Mouse (Mus musculus): ENCODE measurements at regions not wholly inside any gene's neighbourhood (a gene's known extent, or its start where the extent isn't known, plus 50 kb on each side); places are given as distances from the start of the nearest gene placed in this dataset.

DNA sequence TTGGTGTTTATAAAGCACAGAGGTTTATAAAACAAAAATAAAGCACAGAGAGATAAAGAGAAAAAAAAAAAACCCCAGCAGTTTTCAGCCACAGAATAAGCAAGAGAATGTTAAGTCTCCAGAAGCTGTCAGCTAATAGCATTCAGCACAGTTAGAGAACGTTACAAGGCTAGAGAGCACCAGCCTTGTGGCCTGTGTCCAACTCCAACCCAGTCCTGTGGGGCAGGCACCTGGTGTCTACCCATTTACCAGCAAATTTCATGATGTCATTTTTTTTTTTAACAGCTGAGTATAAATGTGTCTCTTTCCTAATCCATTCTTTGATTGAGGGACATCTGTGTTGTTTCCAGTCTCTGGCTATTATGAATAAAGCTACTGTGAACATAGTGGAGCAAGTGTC lies 686.7 kb upstream of the 4930444P10Rik start:
- no peak for DNase-seq (ENCODE audit: low read depth, low spot score)
- Histone ChIP-seq H3K27me3 (ENCODE audit: control insufficient read depth in 1 of 2, insufficient read depth in 2 of 2, low read length in 2 of 2) (no peaks in the 10 kb centered on the region), H3K27ac (ENCODE audit: control insufficient read depth, low read depth, low read length) (no peak overlapping the region), H3K4me3 (ENCODE audit: control insufficient read depth in 1 of 2, insufficient read depth in 1 of 2, low read depth in 2 of 2, low read length in 2 of 2) (no peak overlapping the region), H3K4me1 (ENCODE audit: control insufficient read depth in 1 of 2, insufficient read depth in 2 of 2, low read length in 2 of 2) (no peaks in the 10 kb centered on the region), H3K36me3 (ENCODE audit: control insufficient read depth in 1 of 2, insufficient read depth in 2 of 2, low read length in 2 of 2) (no peaks in the 10 kb centered on the region), H3K9ac (ENCODE audit: control insufficient read depth, low read depth, low read length, poor library complexity, severe bottlenecking) (no peak overlapping the region), H3K79me2 (ENCODE audit: control insufficient read depth, insufficient read depth, low read length, poor library complexity) (no peaks in the 10 kb centered on the region), H3K9me3 (replicated peaks; ENCODE audit: insufficient read depth, low read length) (no peaks in the 10 kb centered on the region)
- TF ChIP-seq CHD2 (IDR thresholded peaks at IDR 0.05; ENCODE audit: low read length) = no peak
- TF ChIP-seq UBTF (IDR thresholded peaks at IDR 0.05; ENCODE audit: borderline replicate concordance, insufficient read depth, low read depth, low read length) = no peak
- TF ChIP-seq POLR2AphosphoS2 (IDR thresholded peaks at IDR 0.05; ENCODE audit: low read length) = no peak
- TF ChIP-seq ZKSCAN1 (IDR thresholded peaks at IDR 0.05; ENCODE audit: low read depth, low read length) = no peak
- TF ChIP-seq ETS1 (IDR thresholded peaks at IDR 0.05; ENCODE audit: low read depth, low read length) = no peak
- no peak for TF ChIP-seq CTCF (IDR thresholded peaks at IDR 0.05 in 2 of 3, conservative IDR thresholded peaks at IDR 0.05 in 1 of 3; ENCODE audit: control insufficient read depth in 1 of 3, insufficient read depth in 1 of 3, low read depth in 2 of 3, low read length in 3 of 3, poor library complexity in 1 of 3, severe bottlenecking in 1 of 3)
- TF ChIP-seq MYC (IDR thresholded peaks at IDR 0.05; ENCODE audit: low read depth, low read length) = no peak
- no peak for TF ChIP-seq RAD21 (IDR thresholded peaks at IDR 0.05; ENCODE audit: low read depth, low read length)
- TF ChIP-seq GATA1 (IDR thresholded peaks at IDR 0.05; ENCODE audit: low read depth, low read length) = no peak
- TF ChIP-seq POLR2AphosphoS5 (IDR thresholded peaks at IDR 0.05; ENCODE audit: borderline replicate concordance, low read depth, low read length) = no peak
- TF ChIP-seq HCFC1 (IDR thresholded peaks at IDR 0.05; ENCODE audit: low read depth, low read length) = no peak
- TF ChIP-seq E2F4 (IDR thresholded peaks at IDR 0.05; ENCODE audit: borderline replicate concordance, low read depth, low read length) = no peak

DNA sequence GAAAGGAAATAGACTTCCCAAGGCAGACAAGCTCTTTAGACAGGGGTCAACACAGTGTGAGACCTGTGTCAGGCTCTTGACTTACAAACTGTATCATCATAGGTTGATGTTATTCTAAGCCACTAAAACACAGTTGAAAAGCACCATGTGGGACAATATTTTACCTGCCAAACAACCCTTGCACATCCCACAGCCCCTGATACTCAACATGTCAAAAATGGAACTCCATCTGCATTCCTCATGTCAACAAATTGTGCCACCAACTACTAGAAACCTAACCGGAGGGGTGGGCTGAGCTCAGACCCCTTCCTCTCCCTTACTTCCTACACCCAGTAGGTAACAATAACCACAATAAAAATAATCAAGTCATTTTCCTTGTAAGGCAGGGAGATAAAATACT lies 667.8 kb upstream of the 4930444P10Rik start:
- H3K9me3 ChIP-seq (replicated peaks; ENCODE audit: insufficient read depth, low read length) = no peaks in the 10 kb centered on the region
- no peaks in the 10 kb centered on the region for H3K4me1 ChIP-seq (ENCODE audit: control insufficient read depth in 1 of 2, insufficient read depth in 2 of 2, low read length in 2 of 2)
- H3K27ac ChIP-seq (ENCODE audit: control insufficient read depth, low read depth, low read length) = no peak overlapping the region
- no peak for DNase-seq (ENCODE audit: low read depth, low spot score)
- H3K9ac ChIP-seq (ENCODE audit: control insufficient read depth, low read depth, low read length, poor library complexity, severe bottlenecking) = no peak overlapping the region
- TF ChIP-seq POLR2A (IDR thresholded peaks at IDR 0.05; ENCODE audit: control insufficient read depth in 1 of 2, insufficient read depth in 1 of 2, low read depth in 1 of 2, low read length in 2 of 2, poor library complexity in 1 of 2) = no peak
- no peak for TF ChIP-seq ZMIZ1 (IDR thresholded peaks at IDR 0.05; ENCODE audit: low read depth, low read length)
- no peak for TF ChIP-seq MAX (IDR thresholded peaks at IDR 0.05; ENCODE audit: low read length)
- TF ChIP-seq NELFE (IDR thresholded peaks at IDR 0.05; ENCODE audit: low read depth, low read length) = no peak
- TF ChIP-seq ZKSCAN1 (IDR thresholded peaks at IDR 0.05; ENCODE audit: low read depth, low read length) = no peak
- TF ChIP-seq ELF1 (IDR thresholded peaks at IDR 0.05; ENCODE audit: low read depth, low read length) = no peak
- TF ChIP-seq POLR2AphosphoS2 (IDR thresholded peaks at IDR 0.05; ENCODE audit: low read length) = no peak
- no peak for TF ChIP-seq MAFK (IDR thresholded peaks at IDR 0.05; ENCODE audit: borderline replicate concordance, low read depth, low read length)
- TF ChIP-seq EP300 (IDR thresholded peaks at IDR 0.05; ENCODE audit: low read depth in 1 of 2, low read length in 2 of 2) = no peak
- no peak for TF ChIP-seq CHD1 (IDR thresholded peaks at IDR 0.05; ENCODE audit: low read depth, low read length)
- TF ChIP-seq SIN3A (IDR thresholded peaks at IDR 0.05; ENCODE audit: low read length) = no peak
- TF ChIP-seq MYC (IDR thresholded peaks at IDR 0.05; ENCODE audit: low read depth, low read length) = no peak
- no peak for TF ChIP-seq MEF2A (IDR thresholded peaks at IDR 0.05; ENCODE audit: extremely low read depth, insufficient replicate concordance, low read depth, low read length, poor library complexity, severe bottlenecking)
- TF ChIP-seq MAZ (IDR thresholded peaks at IDR 0.05; ENCODE audit: low read depth, low read length) = no peak
- TF ChIP-seq TAL1 (IDR thresholded peaks at IDR 0.05; ENCODE audit: low read length) = no peak
- no peak for TF ChIP-seq ZC3H11A (IDR thresholded peaks at IDR 0.05; ENCODE audit: low read depth, low read length)
- TF ChIP-seq CHD2 (IDR thresholded peaks at IDR 0.05; ENCODE audit: low read length) = no peak
- H3K4me3 ChIP-seq (ENCODE audit: control insufficient read depth in 1 of 2, insufficient read depth in 1 of 2, low read depth in 2 of 2, low read length in 2 of 2) = no peak overlapping the region
- H3K27me3 ChIP-seq (ENCODE audit: control insufficient read depth in 1 of 2, insufficient read depth in 2 of 2, low read length in 2 of 2) = no peaks in the 10 kb centered on the region
- no peaks in the 10 kb centered on the region for H3K79me2 ChIP-seq (ENCODE audit: control insufficient read depth, insufficient read depth, low read length, poor library complexity)
- no peaks in the 10 kb centered on the region for H3K36me3 ChIP-seq (ENCODE audit: control insufficient read depth in 1 of 2, insufficient read depth in 2 of 2, low read length in 2 of 2)
